Mouse (Mus musculus) spleen, adult 2 months (tissue): Measurements from ENCODE around the gene Btbd35f29.
"Not testable (repeated sequence)": the region's sequence is repeated elsewhere in the genome, so short reads cannot be mapped to it uniquely, and the experiment has no call there.

Experiments
- CTCF ChIP-seq: fragments of 200-500 bp; IDR thresholded peaks from 2 replicates; pipeline ENCODE4 v1.5.1; 2011; ENCODE audit warnings: mild to moderate bottlenecking, inconsistent platforms; ENCODE audit not compliant: insufficient read depth, insufficient read length, insufficient replicate concordance; ENCODE audit errors: extremely low read depth
- POLR2A ChIP-seq: fragments of 200-500 bp; IDR thresholded peaks from 2 replicates; pipeline ENCODE4 v1.6.1; 2011; ENCODE audit warnings: low read depth, low read length, inconsistent platforms

- TF ChIP-seq POLR2A, CTCF: not testable (repeated sequence)
Observed at GRCm38 (mm10) chrX:31160554-31160953, 43.1 kb downstream of the Btbd35f29 start.
